Mouse (Mus musculus): Measurements from ENCODE around the gene Mnd1. TPM values are rescaled to one million over a fixed set of nuclear protein-coding genes. Genes with fewer than 3 reads are reported as not detected.

Mnd1 gene
- polyA plus RNA-seq, 1 experiment: 0.09 TPM

DNA sequence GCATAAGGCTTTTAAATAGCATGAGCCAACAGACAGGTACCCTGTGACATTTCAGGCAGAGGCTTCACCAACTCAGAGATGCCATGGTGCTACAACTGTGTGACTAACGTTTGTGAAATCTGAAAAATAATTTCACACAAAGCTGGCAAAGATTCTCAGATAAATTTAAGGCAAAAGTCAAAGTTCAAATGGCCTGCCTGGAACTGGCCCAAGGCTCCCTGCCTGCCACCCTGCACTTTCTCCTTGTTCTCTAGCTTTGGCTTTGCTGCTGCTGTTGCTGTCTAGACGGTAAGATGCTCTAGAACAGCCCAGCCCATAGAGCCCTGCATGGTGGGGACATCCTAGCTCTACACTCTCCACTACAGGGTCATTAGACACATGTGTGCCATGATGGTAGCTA lies 49.5 kb downstream of the Mnd1 start:
- no peak overlapping the region for H3K4me3 ChIP-seq (ENCODE audit: extremely low read depth, insufficient read depth, insufficient read length)
- peaks cover 6% of the 10 kb centered on the region; the same call in 1 of the 2 replicates for H3K4me1 ChIP-seq (ENCODE audit: control insufficient read depth, insufficient read depth, insufficient read length)
- 89% methylated on average over 2 of the region's 2 CpGs for WGBS
- no peak for TF ChIP-seq CTCF (IDR thresholded peaks at IDR 0.05; ENCODE audit: extremely low read depth, insufficient read depth, insufficient read length, insufficient replicate concordance)
- TF ChIP-seq POLR2A (IDR thresholded peaks at IDR 0.05; ENCODE audit: low read depth, low read length): no peak
- H3K27ac ChIP-seq (ENCODE audit: insufficient read depth, low read length): no peak overlapping the region
- H3K27me3 ChIP-seq (ENCODE audit: control insufficient read depth, insufficient read depth, low read length): no peaks in the 10 kb centered on the region
- no peak for DNase-seq (ENCODE audit: low read depth in 1 of 2, low spot score in 2 of 2)
- H3K36me3 ChIP-seq (ENCODE audit: control insufficient read depth, insufficient read depth, low read length): no peaks in the 10 kb centered on the region

DNA sequence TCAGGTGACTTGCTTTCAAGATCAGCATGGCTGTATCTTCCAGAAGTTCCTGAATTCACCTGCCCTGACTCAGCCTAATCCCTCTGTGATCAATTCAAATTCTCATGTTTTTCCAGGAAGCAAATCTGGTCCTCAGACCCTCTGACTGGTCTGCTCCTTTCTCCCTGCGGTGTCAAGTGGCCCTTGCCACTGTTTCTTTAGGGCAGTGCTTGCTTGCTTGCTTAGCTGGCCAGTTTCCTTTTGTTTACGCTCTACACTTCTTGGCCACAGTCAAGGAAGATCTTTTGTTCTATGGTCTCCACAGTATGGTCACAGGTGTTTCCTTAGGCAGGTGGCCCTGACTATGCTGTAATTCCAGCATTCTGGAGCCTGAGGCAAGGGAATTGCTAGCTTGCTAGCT lies 52.0 kb downstream of the Mnd1 start:
- TF ChIP-seq POLR2A (IDR thresholded peaks at IDR 0.05; ENCODE audit: low read depth, low read length) (no peak), CTCF (IDR thresholded peaks at IDR 0.05; ENCODE audit: extremely low read depth, insufficient read depth, insufficient read length, insufficient replicate concordance) (no peak)
- 90% methylated on average over 2 of the region's 2 CpGs for WGBS
- Histone ChIP-seq H3K27me3 (ENCODE audit: control insufficient read depth, insufficient read depth, low read length) (no peaks in the 10 kb centered on the region), H3K4me1 (ENCODE audit: control insufficient read depth, insufficient read depth, insufficient read length) (peaks cover 8% of the 10 kb centered on the region; the same call in 1 of the 2 replicates), H3K27ac (ENCODE audit: insufficient read depth, low read length) (no peak overlapping the region), H3K4me3 (ENCODE audit: extremely low read depth, insufficient read depth, insufficient read length) (no peak overlapping the region), H3K36me3 (ENCODE audit: control insufficient read depth, insufficient read depth, low read length) (no peaks in the 10 kb centered on the region)
- DNase-seq (ENCODE audit: low read depth in 1 of 2, low spot score in 2 of 2): no peak

DNA sequence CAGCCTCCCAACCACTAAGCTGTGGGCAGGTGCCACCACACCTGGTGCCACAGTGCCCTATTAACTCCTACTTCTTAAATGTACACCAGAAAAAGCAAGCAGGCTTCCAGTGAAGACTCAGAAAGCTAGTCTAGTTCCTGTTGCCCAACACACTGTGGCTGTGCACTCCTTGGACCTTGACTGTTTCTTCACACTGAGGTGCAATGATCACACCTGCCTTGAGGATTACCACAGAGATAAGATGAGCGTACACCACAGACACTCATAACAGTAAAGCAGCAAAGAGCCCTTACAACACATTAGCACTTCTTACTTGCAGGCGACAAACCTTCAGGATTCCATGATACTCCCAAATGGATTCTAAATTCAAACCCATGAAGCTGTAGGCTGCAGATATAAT lies 62.7 kb downstream of the Mnd1 start:
- H3K27me3 ChIP-seq (ENCODE audit: control insufficient read depth, insufficient read depth, low read length): no peaks in the 10 kb centered on the region
- no peak for DNase-seq (ENCODE audit: low read depth in 1 of 2, low spot score in 2 of 2)
- 89% methylated on average over 2 of the region's 2 CpGs for WGBS
- TF ChIP-seq POLR2A (IDR thresholded peaks at IDR 0.05; ENCODE audit: low read depth, low read length) (no peak), CTCF (IDR thresholded peaks at IDR 0.05; ENCODE audit: extremely low read depth, insufficient read depth, insufficient read length, insufficient replicate concordance) (no peak)
- no peak overlapping the region for H3K4me3 ChIP-seq (ENCODE audit: extremely low read depth, insufficient read depth, insufficient read length)
- no peaks in the 10 kb centered on the region for H3K36me3 ChIP-seq (ENCODE audit: control insufficient read depth, insufficient read depth, low read length)
- no peak overlapping the region for H3K27ac ChIP-seq (ENCODE audit: insufficient read depth, low read length)
- H3K4me1 ChIP-seq (ENCODE audit: control insufficient read depth, insufficient read depth, insufficient read length): no peaks in the 10 kb centered on the region

DNA sequence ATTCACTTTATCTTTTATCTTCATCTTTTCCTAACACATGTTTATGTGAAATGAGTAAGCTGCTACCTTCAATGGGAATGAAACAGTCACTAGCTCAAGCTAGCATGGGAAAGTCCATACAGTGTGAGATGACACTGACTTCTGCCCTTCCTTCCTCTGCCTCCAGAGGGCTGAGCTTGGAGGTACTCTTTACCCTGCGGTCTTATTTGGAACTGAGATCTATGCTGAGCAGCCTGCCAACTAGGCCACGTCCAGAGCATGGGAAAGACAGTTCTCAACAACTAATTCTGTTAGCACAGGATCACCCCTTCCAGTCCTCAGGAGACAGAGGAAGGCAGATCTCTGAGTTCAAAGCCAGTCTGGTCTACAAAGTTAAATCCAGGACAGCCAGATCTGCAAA lies 64.6 kb downstream of the Mnd1 start:
- Histone ChIP-seq H3K4me1 (ENCODE audit: control insufficient read depth, insufficient read depth, insufficient read length) (no peaks in the 10 kb centered on the region), H3K27ac (ENCODE audit: insufficient read depth, low read length) (no peak overlapping the region), H3K36me3 (ENCODE audit: control insufficient read depth, insufficient read depth, low read length) (no peaks in the 10 kb centered on the region), H3K4me3 (ENCODE audit: extremely low read depth, insufficient read depth, insufficient read length) (no peak overlapping the region), H3K27me3 (ENCODE audit: control insufficient read depth, insufficient read depth, low read length) (no peaks in the 10 kb centered on the region)
- TF ChIP-seq POLR2A (IDR thresholded peaks at IDR 0.05; ENCODE audit: low read depth, low read length) (no peak), CTCF (IDR thresholded peaks at IDR 0.05; ENCODE audit: extremely low read depth, insufficient read depth, insufficient read length, insufficient replicate concordance) (peak; percentile 16; the same call in 1 of the 2 replicates)
- WGBS: 58% methylated on average over 2 of the region's 2 CpGs
- peak in 1 of 2 experiments; percentile 51 for DNase-seq (ENCODE audit: low read depth in 1 of 2, low spot score in 2 of 2)

DNA sequence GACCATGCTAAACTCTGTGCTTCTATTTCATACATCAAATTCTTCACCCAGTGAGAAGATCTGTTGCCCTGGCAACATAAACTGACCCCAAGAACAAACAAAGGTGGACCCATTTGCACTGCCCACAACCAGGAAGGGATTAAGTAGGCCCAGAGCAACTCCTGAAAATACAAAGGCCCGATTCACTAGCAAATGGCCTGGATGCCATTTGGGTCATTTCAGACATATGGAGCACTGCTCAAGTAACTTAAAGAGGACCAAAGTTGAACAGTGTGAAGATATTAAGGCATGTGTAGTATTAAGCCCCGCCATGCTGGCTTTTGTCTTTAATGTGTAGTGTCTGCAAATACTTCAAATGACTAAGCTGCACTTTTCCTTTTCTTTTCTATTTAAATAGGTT lies 68.7 kb downstream of the Mnd1 start:
- H3K4me1 ChIP-seq (ENCODE audit: control insufficient read depth, insufficient read depth, insufficient read length): no peaks in the 10 kb centered on the region; the same call in 1 of the 2 replicates
- 97% methylated on average over 2 of the region's 2 CpGs for WGBS
- H3K27ac ChIP-seq (ENCODE audit: insufficient read depth, low read length): no peak overlapping the region
- H3K36me3 ChIP-seq (ENCODE audit: control insufficient read depth, insufficient read depth, low read length): no peaks in the 10 kb centered on the region
- no peak for DNase-seq (ENCODE audit: low read depth in 1 of 2, low spot score in 2 of 2)
- no peak overlapping the region for H3K4me3 ChIP-seq (ENCODE audit: extremely low read depth, insufficient read depth, insufficient read length)
- no peak for TF ChIP-seq POLR2A (IDR thresholded peaks at IDR 0.05; ENCODE audit: low read depth, low read length)
- no peak for TF ChIP-seq CTCF (IDR thresholded peaks at IDR 0.05; ENCODE audit: extremely low read depth, insufficient read depth, insufficient read length, insufficient replicate concordance)
- no peaks in the 10 kb centered on the region for H3K27me3 ChIP-seq (ENCODE audit: control insufficient read depth, insufficient read depth, low read length)

DNA sequence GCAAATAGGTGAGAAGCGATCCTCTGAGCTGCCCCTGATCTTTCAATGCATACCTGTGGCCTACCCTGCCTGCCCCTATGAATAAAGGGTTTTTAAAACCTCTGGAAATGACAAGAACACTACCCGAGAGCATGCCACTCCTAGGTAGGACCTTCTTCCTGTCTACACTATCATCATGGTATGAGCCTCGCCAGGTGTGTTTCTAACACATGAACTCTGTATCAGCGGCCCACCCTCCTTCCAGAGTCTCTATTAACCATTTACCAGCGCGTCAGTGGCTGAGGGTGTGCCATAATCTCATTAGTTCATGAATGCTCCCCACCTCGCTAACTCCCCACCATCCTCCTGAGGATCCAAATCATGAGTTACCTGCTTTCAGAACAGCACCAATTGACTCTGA lies 69.2 kb downstream of the Mnd1 start:
- no peak for DNase-seq (ENCODE audit: low read depth in 1 of 2, low spot score in 2 of 2)
- no peaks in the 10 kb centered on the region for H3K27me3 ChIP-seq (ENCODE audit: control insufficient read depth, insufficient read depth, low read length)
- H3K4me1 ChIP-seq (ENCODE audit: control insufficient read depth, insufficient read depth, insufficient read length): no peaks in the 10 kb centered on the region; the same call in 1 of the 2 replicates
- WGBS: 94% methylated on average over 7 of the region's 7 CpGs
- no peaks in the 10 kb centered on the region for H3K36me3 ChIP-seq (ENCODE audit: control insufficient read depth, insufficient read depth, low read length)
- no peak overlapping the region for H3K27ac ChIP-seq (ENCODE audit: insufficient read depth, low read length)
- H3K4me3 ChIP-seq (ENCODE audit: extremely low read depth, insufficient read depth, insufficient read length): no peak overlapping the region
- no peak for TF ChIP-seq POLR2A (IDR thresholded peaks at IDR 0.05; ENCODE audit: low read depth, low read length)
- no peak for TF ChIP-seq CTCF (IDR thresholded peaks at IDR 0.05; ENCODE audit: extremely low read depth, insufficient read depth, insufficient read length, insufficient replicate concordance)

DNA sequence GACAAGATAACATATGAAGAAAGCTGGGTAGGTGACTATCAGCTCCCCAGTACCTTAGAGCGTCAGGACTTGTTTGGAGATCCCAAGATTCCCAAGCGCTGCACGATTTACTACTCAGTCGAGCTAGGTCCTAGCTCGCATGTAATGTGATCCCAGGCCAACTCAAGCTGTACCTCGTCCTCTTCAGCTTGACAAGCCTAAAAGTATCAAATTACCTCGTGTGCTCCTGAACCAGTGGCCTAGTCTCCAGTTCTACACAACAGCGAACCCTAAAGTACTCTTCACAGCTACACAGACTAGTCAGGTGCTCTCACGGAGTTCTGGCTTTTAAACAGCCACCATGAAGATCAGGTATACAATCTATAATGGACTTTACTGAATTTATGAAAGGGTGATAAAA lies 70.2 kb downstream of the Mnd1 start:
- no peaks in the 10 kb centered on the region for H3K27me3 ChIP-seq (ENCODE audit: control insufficient read depth, insufficient read depth, low read length)
- no peak overlapping the region for H3K4me3 ChIP-seq (ENCODE audit: extremely low read depth, insufficient read depth, insufficient read length)
- H3K4me1 ChIP-seq (ENCODE audit: control insufficient read depth, insufficient read depth, insufficient read length): no peaks in the 10 kb centered on the region; the same call in 1 of the 2 replicates
- DNase-seq (ENCODE audit: low read depth in 1 of 2, low spot score in 2 of 2): no peak
- no peak overlapping the region for H3K27ac ChIP-seq (ENCODE audit: insufficient read depth, low read length)
- WGBS: 87% methylated on average over 9 of the region's 9 CpGs
- H3K36me3 ChIP-seq (ENCODE audit: control insufficient read depth, insufficient read depth, low read length): no peaks in the 10 kb centered on the region
- TF ChIP-seq POLR2A (IDR thresholded peaks at IDR 0.05; ENCODE audit: low read depth, low read length) (no peak), CTCF (IDR thresholded peaks at IDR 0.05; ENCODE audit: extremely low read depth, insufficient read depth, insufficient read length, insufficient replicate concordance) (no peak)

Data from spleen, adult 2 months (tissue).